Mouse (Mus musculus): Measurements from ENCODE around the gene Gimap7.
"Not testable (repeated sequence)": the region's sequence is repeated elsewhere in the genome, so short reads cannot be mapped to it uniquely, and the experiment has no call there.

The Gimap7 gene

DNA sequence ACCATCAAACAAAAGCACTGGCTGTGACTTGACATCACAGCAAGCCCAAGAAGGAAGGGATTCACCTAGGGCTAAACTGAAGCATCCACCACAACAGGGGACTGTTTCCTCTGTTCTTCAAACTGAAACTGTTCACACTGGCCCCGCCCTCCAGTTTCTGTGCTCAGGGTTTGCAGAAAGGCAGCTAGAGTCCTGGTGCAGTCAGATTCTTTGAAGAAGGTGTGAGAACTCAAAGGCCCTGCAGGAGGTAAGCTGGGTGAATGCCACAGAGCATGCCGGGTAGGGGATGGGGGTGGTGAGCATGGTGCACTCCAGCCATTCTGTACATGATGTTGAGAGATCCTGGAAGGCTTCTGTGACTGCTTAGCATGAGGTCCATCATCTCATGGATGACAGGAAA is at the start of gene Gimap7, which contains the start of gene Gm28053:
Gene Gimap7 (plus strand): TSS at position 167 of the 400 bp plus-strand sequence.
Gene Gm28053 (plus strand): TSS at position 153 of the 400 bp plus-strand sequence.
- peak; percentile 97 for DNase-seq (ENCODE audit: low read depth)

DNA sequence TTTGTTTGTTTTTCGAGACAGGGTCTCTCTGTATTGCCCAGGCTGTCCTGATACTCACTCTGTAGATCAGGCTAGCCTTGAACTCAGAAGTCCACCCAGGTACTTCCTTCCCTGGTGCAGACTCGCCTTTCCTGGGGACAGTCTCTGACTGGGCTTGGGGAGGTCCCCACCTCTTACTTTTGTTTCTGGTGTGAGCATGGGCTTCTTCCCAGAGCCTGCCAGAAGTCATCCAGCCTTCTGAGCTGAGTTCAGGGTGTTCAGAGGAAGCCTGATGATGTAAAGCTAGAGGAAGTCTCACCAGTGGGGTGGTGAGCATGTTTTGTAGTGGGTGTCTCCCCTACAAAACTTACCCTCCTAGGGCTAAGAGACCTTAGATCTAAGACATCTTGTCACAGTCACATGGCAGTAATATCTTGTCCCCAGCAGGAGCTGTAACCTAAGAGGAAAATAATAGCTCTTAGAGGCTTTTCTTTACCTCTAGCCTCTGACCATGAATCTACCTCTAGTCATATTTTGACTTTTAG is 48.9 kb upstream of the Gimap7 start:
- peak; percentile 53 for DNase-seq (ENCODE audit: low read depth)

DNA sequence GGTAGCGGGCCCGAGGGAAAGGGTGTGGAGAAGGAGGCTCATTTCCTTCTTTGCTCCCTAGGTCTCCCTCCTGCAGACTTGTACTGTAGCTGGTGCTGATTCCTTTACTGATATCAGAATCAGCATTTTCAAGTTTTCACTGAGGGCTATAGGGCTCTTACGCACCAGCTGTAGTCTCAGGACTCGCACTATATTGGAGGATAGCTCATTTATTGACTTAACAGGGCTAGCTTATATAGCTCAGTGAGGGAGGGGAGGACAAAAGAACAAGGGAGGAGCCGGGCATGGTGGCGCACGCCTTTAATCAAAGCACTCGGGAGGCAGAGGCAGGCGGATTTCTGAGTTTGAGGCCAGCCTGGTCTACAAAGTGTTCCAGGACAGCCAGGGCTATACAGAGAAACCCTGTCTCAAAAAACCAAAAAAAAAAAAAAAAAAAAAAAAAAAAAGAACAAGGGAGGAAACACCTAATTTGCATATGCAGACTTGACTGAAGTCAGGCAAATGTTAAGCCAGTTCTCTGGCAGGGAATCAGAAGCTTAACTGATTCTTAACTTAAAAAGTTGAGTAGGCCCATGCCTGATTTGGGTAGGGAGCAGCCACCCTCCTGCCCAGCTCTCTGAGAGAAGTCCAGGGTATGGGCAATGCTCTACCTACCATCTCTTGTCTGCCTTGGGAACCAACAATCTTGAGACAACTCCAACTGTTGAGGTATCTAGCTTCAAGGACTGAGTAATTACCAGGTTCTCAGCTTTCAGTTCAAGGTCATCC is 43.9 kb upstream of the Gimap7 start:
- DNase-seq (ENCODE audit: low read depth) = peak; percentile 77

DNA sequence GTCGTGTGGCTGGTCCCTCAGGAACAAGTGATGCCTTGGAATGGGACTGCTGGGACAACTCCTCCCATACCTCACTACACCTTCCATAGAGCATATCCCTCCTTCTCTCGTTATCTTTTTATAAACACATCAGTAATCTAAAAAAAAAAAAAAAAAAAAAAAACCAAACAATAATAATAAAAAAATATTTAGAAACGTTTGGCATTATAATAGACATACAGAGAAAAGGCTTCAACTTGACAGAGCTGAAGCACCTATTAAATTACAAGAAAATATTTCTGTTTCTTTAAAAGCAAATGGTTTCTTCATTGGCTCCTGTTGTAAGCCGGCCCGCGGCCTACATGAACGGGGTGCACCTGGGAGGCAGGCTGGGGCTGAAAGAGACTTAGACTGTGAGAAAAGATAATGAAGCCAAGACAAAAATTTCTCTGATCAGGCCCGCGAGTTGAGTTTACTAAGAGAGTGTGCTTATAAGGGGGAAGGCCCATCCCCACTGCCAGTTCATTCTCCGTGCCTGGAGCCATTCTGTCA is 43.0 kb upstream of the Gimap7 start:
- no peak for DNase-seq (ENCODE audit: low read depth)

- DNase-seq (ENCODE audit: low read depth) = peak; percentile 94
Measured at GRCm38 (mm10) chr6:48675931-48676859, 42.2 kb upstream of the Gimap7 start, which contains the start of gene Gimap9. Gene Gimap9, plus strand, starts transcription at chr6:48676129.

GRCm38 (mm10) chr6:48676860-48677415 is 41.5 kb upstream of the Gimap7 start:
- DNase-seq (ENCODE audit: low read depth) = peak; percentile 61

DNA sequence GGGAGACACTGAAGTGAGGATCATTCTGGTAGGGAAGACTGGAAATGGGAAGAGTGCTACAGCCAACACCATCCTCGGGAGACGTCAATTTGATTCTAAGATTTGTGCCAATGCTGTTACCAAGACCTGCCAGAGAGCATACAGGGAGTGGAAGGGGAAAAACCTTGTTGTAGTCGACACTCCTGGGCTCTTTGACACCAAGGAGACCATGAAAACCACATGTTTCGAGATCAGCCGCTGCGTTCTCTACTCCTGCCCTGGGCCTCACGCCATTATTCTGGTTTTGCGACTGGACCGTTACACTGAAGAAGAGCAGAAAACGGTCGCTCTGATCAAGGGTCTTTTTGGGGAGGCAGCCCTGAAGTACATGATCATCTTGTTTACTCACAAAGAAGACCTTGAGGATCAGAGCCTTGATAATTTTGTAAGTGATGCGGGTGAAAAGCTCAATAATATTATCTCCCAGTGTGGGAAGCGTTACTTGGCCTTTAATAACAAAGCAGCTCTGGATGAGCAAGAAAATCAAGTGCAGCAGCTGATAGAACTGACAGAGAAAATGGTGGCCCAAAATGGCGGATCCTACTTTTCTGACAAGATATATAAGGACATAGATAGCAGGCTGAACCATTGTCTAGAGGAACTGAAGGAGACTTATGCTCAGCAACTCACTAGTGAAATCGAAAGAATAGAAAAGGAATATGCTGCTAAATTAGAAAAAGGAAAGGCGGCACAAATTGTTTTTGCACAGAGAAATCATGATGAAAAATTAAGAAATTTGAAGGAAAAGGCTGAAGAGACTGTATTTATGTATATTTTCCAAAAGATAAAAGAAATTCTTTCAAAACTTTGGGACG is 40.7 kb upstream of the Gimap7 start:
- peak; percentile 79 for DNase-seq (ENCODE audit: low read depth)

DNA sequence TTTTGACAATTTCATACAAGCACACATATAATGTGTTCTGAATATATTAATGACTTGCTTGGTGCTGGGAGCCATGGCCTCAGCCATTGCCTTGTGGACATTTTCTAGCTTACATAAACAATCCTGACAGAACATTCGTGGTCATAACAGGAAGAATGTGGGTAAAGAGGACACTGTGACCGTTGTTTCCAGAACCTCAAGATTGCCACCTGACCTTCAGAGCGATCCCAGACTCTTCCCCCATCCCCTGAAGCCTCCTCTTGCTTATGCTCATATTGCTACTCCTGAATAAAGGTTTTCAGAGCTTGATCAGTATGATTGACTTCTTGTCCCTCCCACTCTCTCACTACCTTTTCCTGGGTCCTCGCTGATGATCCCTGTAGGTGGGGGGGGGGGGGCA is 40.0 kb upstream of the Gimap7 start:
- peak; percentile 69 for DNase-seq (ENCODE audit: low read depth)

- peak; percentile 87 for DNase-seq (ENCODE audit: low read depth)
Measured at GRCm38 (mm10) chr6:48679701-48680100, 38.7 kb upstream of the Gimap7 start.

- DNase-seq (ENCODE audit: low read depth) = peak; percentile 93
Measured at GRCm38 (mm10) chr6:48680421-48680820, 38.0 kb upstream of the Gimap7 start.

DNA sequence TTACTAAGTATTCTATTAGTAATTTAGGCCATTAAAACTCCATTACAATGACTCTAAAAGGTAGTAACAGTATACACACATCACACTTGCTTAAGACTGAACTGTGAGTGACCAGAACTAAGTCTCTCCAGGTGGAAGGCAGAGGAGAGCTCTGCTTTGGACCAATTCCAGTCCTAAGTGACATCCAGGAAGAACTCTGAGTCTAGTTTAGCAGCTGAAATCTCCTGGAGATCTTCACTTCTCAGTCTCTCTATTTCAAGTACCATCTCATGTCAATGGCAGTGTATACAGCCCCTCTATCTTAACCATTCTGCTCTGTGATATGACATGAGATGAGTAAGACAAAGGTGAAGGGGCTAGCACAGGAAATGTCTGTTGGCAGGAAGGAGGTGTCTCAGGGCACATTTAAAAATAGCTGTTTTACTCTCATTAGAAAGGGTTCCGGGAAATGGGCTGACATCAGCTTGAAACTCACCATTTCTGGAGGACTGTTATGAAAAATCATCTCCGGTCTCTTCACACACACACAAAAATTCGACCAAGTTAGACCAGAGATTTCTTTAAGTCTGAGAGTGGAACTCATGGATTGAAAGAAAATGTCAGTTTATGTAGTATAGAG is 36.8 kb upstream of the Gimap7 start:
- peak; percentile 91 for DNase-seq (ENCODE audit: low read depth)

DNA sequence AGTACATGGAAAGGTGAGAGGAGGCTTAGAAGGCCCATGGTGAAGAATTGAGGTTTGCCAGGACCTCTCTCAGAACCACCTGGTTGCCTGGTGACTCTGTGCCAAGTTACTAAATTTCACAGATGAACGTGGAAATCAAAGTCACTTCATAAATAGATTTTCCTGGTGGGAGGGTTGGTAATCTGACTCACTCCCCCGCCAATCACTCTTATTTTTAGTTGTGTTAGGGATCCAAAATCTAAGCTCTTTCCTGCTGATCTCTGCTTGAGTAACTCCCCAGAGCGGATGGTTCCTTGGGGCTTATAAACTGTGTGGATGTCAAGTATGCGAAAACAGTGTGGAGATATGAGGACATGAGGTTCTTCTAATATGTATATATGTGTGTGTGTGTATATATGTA is 36.1 kb upstream of the Gimap7 start:
- peak; percentile 67 for DNase-seq (ENCODE audit: low read depth)

DNA sequence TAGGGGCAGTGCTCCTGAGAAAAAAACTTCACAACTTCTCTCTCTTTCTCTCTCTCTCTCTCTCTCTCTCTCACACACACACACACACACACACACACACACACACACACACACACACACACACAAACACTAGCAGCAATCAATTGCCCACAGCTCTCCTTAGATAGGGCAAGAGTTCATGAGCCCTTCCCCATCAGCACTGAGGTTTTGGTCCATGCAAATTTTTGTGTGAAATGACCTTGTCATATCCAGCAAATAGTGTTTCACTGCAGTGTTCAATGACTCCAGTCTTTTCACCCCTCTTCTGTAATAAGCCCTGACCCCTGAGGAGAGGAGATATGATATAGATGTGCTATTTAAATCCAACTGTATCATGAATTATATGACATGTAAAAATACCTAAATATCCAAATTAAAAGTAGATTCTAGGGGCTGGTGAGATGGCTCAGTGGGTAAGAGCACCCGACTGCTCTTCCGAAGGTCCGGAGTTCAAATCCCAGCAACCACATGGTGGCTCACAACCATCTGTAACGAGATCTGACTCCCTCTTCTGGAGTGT is 35.1 kb upstream of the Gimap7 start:
- not testable (repeated sequence) for DNase-seq (ENCODE audit: low read depth)

- peak; percentile 84 for DNase-seq (ENCODE audit: low read depth)
Measured at GRCm38 (mm10) chr6:48684319-48684718, 34.1 kb upstream of the Gimap7 start, which contains the start of gene Gimap4. Gene Gimap4, plus strand, starts transcription at chr6:48684549.

- DNase-seq (ENCODE audit: low read depth) = no peak
Measured at GRCm38 (mm10) chr6:48684806-48685205, 33.6 kb upstream of the Gimap7 start.

DNA sequence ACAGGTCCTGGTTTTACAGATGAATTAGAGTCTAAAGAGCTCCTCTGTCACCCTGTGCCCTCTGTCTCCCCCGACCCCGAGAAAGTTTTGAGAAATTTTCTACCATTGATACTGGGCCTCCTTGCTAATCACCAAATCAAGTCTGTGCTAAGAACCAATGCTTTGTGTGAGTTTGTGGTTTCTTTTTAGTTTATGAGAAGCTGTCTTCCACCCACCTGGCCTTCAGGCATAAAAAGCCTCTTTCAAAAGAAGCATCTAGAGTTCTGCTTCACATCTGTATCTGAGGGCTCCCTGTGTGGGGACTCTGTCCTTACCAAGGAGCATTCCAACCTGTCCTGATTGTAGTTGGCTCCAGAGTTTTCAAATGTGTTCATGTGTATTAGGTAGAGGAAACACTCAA is 33.2 kb upstream of the Gimap7 start:
- DNase-seq (ENCODE audit: low read depth) = peak; percentile 69

GRCm38 (mm10) chr6:48685694-48686665 is 32.4 kb upstream of the Gimap7 start:
- peak; percentile 72 for DNase-seq (ENCODE audit: low read depth)

DNA sequence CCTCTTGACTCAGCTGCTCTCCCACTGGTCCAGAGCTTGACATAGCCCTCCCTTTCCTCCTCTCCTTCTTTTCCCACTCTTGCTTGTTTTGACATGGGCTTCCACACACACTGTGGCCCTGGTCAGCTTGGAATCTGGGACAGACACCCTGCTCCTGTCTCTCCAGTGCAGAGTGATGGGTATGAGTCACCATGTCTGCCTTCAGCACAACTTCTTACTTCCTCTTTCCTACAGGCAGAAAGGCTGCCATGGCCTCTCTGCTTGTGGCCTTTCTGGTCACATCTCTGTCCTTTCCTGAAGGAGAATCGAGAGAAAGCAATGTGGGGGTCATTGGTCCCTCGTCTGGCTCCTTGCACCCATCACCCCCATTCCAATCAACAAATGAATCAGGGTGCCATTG is 31.3 kb upstream of the Gimap7 start:
- DNase-seq (ENCODE audit: low read depth) = peak; percentile 68

- peak; percentile 69 for DNase-seq (ENCODE audit: low read depth)
Measured at GRCm38 (mm10) chr6:48689320-48689719, 29.1 kb upstream of the Gimap7 start.

Measured in induced T-regulatory cell, adult 2 months (primary cell).